Mouse (Mus musculus) forebrain, embryonic 12.5 days (tissue): ENCODE measurements around the gene Gapdh. TPM values are rescaled to one million over a fixed set of nuclear protein-coding genes. Genes with fewer than 3 reads are reported as not detected.

ENCODE experiments used
- microRNA-seq: library from miRNA; unstranded; fragments of <30 nt; microRNA quantifications from one replicate; pipeline ENCODE4, GENCODE M21; 2017
- polyA plus RNA-seq: library from polyadenylated mRNA; unstranded; fragments of >200 nt; fragmentation: Nextera tagmentation; extraction: Ambion mirVana; gene quantifications from 2 replicates; pipeline ENCODE4 v1.2.1, GENCODE M21; 2016

Gapdh gene
- polyA plus RNA-seq, 1 experiment from 2014 or later: 2,231 TPM

Small RNA genes lying within 50 kb of the gene (microRNA-seq; reads per million reads assigned to microRNA genes)
- gene Mir3098: 0.97 reads per million

Other genes with a start within 250 kb of the Gapdh start
- gene Ptms, start 246.4 kb downstream of the Gapdh start, polyA plus RNA-seq: 516 and 526 TPM in 2 replicates
- 445 and 449 TPM in 2 replicates for gene Mlf2, start 235.1 kb downstream of the Gapdh start, polyA plus RNA-seq
- 104 and 110 TPM in 2 replicates for gene Cops7a, start 200.9 kb downstream of the Gapdh start, polyA plus RNA-seq
- gene Pianp, start 169.8 kb downstream of the Gapdh start, polyA plus RNA-seq: 6.9 and 8.2 TPM in 2 replicates
- 16.7 and 19.1 TPM in 2 replicates for gene Zfp384, start 157.3 kb downstream of the Gapdh start, polyA plus RNA-seq
- gene Ing4, start 126.7 kb downstream of the Gapdh start, polyA plus RNA-seq: 163 and 164 TPM in 2 replicates
- gene Acrbp, start 116.8 kb downstream of the Gapdh start, polyA plus RNA-seq: 14.7 and 17.7 TPM in 2 replicates
- 0.31 TPM in 1 of 2 replicates, not detected in the other for gene Lpar5, start 98.5 kb downstream of the Gapdh start, polyA plus RNA-seq
- gene Chd4, start 70.5 kb downstream of the Gapdh start, polyA plus RNA-seq: 120 and 124 TPM in 2 replicates
- 62.9 and 63.6 TPM in 2 replicates for gene Nop2, start 34.6 kb downstream of the Gapdh start, polyA plus RNA-seq
- 15.9 and 16.0 TPM in 2 replicates for gene Iffo1, start 21.2 kb downstream of the Gapdh start, polyA plus RNA-seq
- 221 and 246 TPM in 2 replicates for gene Ncapd2, start 25.2 kb upstream of the Gapdh start, polyA plus RNA-seq
- gene Mrpl51, start 25.3 kb upstream of the Gapdh start, polyA plus RNA-seq: 192 and 193 TPM in 2 replicates
- gene Vamp1, start 49.1 kb upstream of the Gapdh start, polyA plus RNA-seq: 5.5 and 6.0 TPM in 2 replicates
- 1.5 and 2.1 TPM in 2 replicates for gene Tapbpl, start 65.4 kb upstream of the Gapdh start, polyA plus RNA-seq
- gene Cd27, start 70.5 kb upstream of the Gapdh start, polyA plus RNA-seq: 1.6 and 1.8 TPM in 2 replicates
- not detected in 2 replicates for gene Tuba3a, start 119.6 kb upstream of the Gapdh start, polyA plus RNA-seq
- gene Ltbr, start 147.4 kb upstream of the Gapdh start, polyA plus RNA-seq: 12.7 and 14.0 TPM in 2 replicates
- gene Scnn1a, start 154.2 kb upstream of the Gapdh start, polyA plus RNA-seq: 0.24 and 0.49 TPM in 2 replicates
- gene Tnfrsf1a, start 182.9 kb upstream of the Gapdh start, polyA plus RNA-seq: 16.6 and 19.3 TPM in 2 replicates
- 0.05 and 0.09 TPM in 2 replicates for gene Plekhg6, start 214.3 kb upstream of the Gapdh start, polyA plus RNA-seq